Mouse (Mus musculus) lung, adult 2 months (tissue): Measurements from ENCODE around the gene Il3ra.

Experiments used
- CTCF ChIP-seq: fragments of 200-500 bp; IDR thresholded peaks from 2 replicates; pipeline ENCODE4 v1.5.1; 2011; ENCODE audit warnings: mild to moderate bottlenecking, low read length, control low read depth; ENCODE audit not compliant: insufficient read depth
- POLR2A ChIP-seq: fragments of 200-500 bp; IDR thresholded peaks from 2 replicates; pipeline ENCODE4 v1.6.1; 2011; ENCODE audit warnings: low read depth, mild to moderate bottlenecking, control low read depth, low read length, borderline replicate concordance; ENCODE audit errors: extremely low read depth

DNA sequence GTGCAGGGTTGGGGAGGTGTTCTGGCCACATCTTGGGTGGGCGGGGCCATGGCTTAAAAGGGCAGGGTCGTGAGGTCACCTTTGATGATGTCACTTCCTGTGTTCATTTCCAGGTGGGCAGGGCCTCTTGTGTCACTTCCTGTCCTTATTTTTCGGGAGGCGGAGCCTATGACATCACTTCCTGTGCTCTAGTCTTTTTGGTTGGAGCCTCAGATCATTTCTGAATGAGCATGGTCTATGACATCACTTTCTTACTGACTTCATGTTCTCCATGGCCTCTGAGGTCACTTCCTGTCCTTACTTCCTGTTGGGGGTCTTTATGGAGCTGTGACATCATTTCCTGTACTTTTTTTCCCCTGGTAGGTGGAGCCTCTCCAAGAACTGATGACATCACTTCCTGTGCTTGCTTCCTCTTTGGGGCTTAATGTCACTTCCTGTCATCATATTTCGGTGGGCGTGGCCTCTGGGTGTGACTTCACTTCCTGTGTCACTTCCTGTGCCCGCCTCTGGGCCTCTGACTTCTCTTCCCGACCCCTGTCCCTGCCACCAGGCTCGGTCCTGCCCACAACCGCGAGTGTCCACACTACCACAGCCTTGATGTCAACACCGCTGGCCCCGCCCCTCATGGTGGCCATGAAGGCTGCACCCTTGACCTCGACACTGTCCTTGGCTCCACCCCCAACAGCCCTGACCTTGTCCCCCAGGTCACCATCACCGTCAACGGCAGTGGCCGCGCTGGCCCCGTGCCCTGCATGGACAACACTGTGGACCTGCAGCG, 3.6 kb downstream of the Il3ra start:
- TF ChIP-seq CTCF: no peak
- TF ChIP-seq POLR2A: no peak
